Mouse (Mus musculus) hindbrain, embryonic 16.5 days (tissue): Measurements from ENCODE around the gene Gm21970. TPM values are rescaled to one million over a fixed set of nuclear protein-coding genes. Genes with fewer than 3 reads are reported as not detected.

ENCODE experiments used
- ATAC-seq: fragments of 200-750 bp; cut with Nextera tagmentation; 2 replicates; pipeline ENCODE4 v1.8.0; 2017; ENCODE audit warnings: moderate TSS enrichment, moderate library complexity
- H3K27ac ChIP-seq: fragments of 300-500 bp; sonication (generic); 2 replicates; pipeline ENCODE4 v1.5.1; 2014; ENCODE audit warnings: low read depth, mild to moderate bottlenecking, control low read depth, low read length, moderate library complexity
- H3K27me3 ChIP-seq: fragments of 300-500 bp; sonication (generic); replicated peaks from 2 replicates; pipeline ENCODE4 v1.6.1; 2014; ENCODE audit warnings: low read length; ENCODE audit not compliant: control insufficient read depth, insufficient read depth
- H3K36me3 ChIP-seq: fragments of 300-500 bp; sonication (generic); 2 replicates; pipeline ENCODE4 v1.6.1; 2014; ENCODE audit warnings: mild to moderate bottlenecking, low read length, moderate library complexity, mixed read lengths; ENCODE audit not compliant: control insufficient read depth, insufficient read depth
- H3K4me1 ChIP-seq: fragments of 300-500 bp; sonication (generic); 2 replicates; pipeline ENCODE4 v1.6.1; 2014; ENCODE audit warnings: low read depth, low read length; ENCODE audit not compliant: control insufficient read depth, insufficient read depth
- H3K4me2 ChIP-seq: fragments of 300-500 bp; sonication (generic); 2 replicates; pipeline ENCODE4 v1.6.1; 2014; ENCODE audit warnings: mild to moderate bottlenecking, low read length, control low read depth, moderate library complexity
- H3K4me3 ChIP-seq: fragments of 300-500 bp; sonication (generic); 2 replicates; pipeline ENCODE4 v1.5.1; 2014; ENCODE audit warnings: mild to moderate bottlenecking, low read length, control low read depth, moderate library complexity
- H3K9ac ChIP-seq: fragments of 300-500 bp; sonication (generic); 2 replicates; pipeline ENCODE4 v1.6.1; 2014; ENCODE audit warnings: low read depth, mild to moderate bottlenecking, control low read depth, low read length, moderate library complexity
- H3K9me3 ChIP-seq: fragments of 300-500 bp; sonication (generic); 2 replicates; pipeline ENCODE4 v1.6.1; 2014; ENCODE audit warnings: mild to moderate bottlenecking, low read length, moderate library complexity; ENCODE audit not compliant: control insufficient read depth
- WGBS: fragments of 180-500 bp; shearing (Covaris S2); extraction: QIAGEN DNeasy Blood & Tissue Kit; methylation state at CpG from one replicate; pipeline ENCODE4 v1.1.7; 2014; 5-methylcytosine and 5-hydroxymethylcytosine counted together
- polyA plus RNA-seq: library from polyadenylated mRNA; unstranded; fragments of >200 nt; fragmentation: Nextera tagmentation; extraction: Ambion mirVana; gene quantifications from 2 replicates; pipeline ENCODE4 v1.2.1, GENCODE M21; 2015

Gm21970 gene
- polyA plus RNA-seq, 1 experiment from 2014 or later = not detected

DNA sequence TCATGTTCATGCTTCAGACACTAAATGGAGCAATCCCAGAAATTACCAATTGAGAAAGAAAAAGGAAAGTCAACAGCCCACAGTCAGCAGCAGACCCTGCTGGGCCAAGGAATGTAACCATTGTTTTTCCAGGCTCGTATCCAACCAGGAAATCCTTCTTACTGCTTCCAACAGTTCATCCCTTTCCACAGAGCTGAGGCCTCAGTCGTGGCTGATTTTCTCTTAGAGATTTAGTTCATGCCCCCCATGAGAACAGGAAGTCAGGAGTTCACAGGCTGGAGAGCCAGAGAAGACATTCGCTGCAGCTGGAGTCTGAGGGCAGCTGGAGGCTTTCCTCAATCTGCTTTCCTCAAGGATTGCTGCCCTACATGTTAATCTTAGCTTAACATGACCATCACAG lies 28.0 kb upstream of the Gm21970 start:
- Histone ChIP-seq H3K4me1 (peaks cover 5% of the 10 kb centered on the region; the same call in 1 of the 2 replicates), H3K9me3 (no peaks in the 10 kb centered on the region), H3K4me2 (no peak overlapping the region), H3K27ac (no peak overlapping the region), H3K36me3 (no peaks in the 10 kb centered on the region), H3K4me3 (no peak overlapping the region), H3K27me3 (no peaks in the 10 kb centered on the region), H3K9ac (no peak overlapping the region)
- ATAC-seq = no peak
- WGBS = 40% methylated on average over 3 of the region's 3 CpGs

DNA sequence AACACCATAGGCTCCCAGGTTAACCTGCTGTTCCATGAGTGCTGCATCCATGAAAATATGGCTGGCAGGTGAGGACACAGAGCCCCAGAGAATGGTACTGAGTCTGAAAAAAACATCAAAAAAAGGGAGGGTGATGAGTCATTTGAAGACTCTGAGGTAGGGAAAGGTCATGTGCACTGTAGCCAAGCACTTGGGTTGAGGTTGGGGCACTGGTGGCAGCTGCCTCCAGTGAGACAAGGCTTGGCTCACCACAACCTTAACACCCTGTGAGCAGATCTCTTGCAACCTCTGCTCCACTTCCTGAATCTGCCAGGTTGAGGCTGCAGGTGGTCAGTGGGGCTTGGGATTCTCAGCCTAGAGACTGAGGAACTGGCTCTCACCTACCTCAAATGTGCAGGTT lies 25.0 kb upstream of the Gm21970 start:
- Histone ChIP-seq H3K36me3 (no peaks in the 10 kb centered on the region), H3K9me3 (no peaks in the 10 kb centered on the region), H3K9ac (no peak overlapping the region), H3K4me2 (no peak overlapping the region), H3K4me3 (no peak overlapping the region), H3K27me3 (no peaks in the 10 kb centered on the region), H3K4me1 (peaks cover 5% of the 10 kb centered on the region; the same call in 1 of the 2 replicates), H3K27ac (no peak overlapping the region)
- no peak for ATAC-seq

DNA sequence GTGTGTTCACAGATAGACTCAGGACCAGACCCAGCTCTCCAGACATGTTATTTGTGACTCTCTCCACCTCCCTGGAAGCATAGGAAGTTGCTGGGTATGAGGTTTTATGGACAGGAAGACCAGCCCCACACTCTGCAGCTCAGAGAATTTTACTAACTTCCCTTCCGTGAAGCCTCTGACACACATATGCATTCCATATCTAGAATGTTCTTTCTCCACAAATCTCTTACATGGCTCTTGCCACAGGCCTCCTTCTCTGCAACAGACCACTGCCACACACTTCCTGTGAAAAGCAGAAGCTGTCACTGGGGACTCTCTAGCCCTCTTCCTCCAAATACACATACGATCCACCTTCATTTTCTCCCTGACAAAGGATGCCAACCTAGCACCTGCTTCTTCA lies 24.5 kb upstream of the Gm21970 start:
- Histone ChIP-seq H3K27me3 (no peaks in the 10 kb centered on the region), H3K9me3 (no peaks in the 10 kb centered on the region), H3K27ac (no peak overlapping the region), H3K4me3 (no peak overlapping the region), H3K9ac (no peak overlapping the region), H3K4me1 (peaks cover 5% of the 10 kb centered on the region; the same call in 1 of the 2 replicates), H3K36me3 (no peaks in the 10 kb centered on the region), H3K4me2 (no peak overlapping the region)
- 93% methylated on average over 2 of the region's 2 CpGs for WGBS
- ATAC-seq = no peak

DNA sequence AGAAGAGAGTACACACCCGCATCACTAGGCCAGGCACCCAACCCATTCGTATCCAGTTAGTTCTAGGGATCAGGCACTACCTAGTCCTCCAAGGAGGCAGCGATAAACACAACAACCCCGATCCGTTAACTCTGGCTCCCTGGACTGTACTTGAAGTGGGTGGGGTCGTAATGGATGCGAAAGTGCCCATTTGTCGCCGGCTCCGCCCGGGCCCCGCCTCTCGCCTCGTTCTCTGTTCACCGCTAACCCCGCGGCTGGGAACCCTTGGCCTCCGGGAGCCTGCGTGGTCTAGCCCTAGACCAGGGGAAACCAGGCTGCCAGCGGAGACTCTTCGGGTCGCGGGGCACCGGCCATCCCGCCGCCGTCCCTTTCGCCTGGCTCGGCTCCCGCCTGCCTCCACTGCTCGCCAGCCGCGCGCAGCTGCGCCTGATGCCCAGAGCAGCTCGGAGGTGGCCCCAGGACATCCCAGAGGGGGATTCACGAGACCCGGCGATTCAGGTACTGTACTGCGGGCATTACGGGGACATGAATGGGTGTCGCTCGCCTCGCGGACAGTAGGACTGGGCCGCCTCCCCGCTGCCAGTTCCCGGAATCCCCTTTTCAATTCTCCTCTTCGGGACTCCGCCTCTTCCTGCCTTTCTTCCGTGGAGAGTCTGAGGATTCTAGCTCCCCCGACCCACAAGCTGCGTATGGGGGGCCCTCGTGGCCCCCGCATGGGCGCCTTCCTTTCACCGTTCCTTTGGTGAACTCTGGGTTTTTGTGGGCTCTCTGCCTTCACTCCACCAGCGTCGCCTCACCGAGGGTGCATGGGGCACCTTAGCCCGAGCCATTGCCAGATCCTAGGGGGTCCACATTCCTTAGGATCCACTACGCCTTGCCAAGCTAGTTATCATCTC lies 18.7 kb upstream of the Gm21970 start, which contains the start of gene Ifnar2:
TSS of gene Ifnar2 (plus strand) at position 207 of the 896 bp plus-strand sequence.
- peak; percentile 97 for ATAC-seq
- WGBS = under 1% methylated on average over 62 of the region's 62 CpGs
- H3K4me3 ChIP-seq = peak within 1 kb of the TSS; percentile 92
- peak within 1 kb of the TSS; percentile 96 for H3K9ac ChIP-seq
- no peaks in the 10 kb centered on the region for H3K27me3 ChIP-seq
- H3K27ac ChIP-seq = peak within 1 kb of the TSS; percentile 96
- H3K9me3 ChIP-seq = no peaks in the 10 kb centered on the region
- no peaks in the 10 kb centered on the region for H3K36me3 ChIP-seq
- peak within 1 kb of the TSS; percentile 63 for H3K4me2 ChIP-seq
- peaks cover 10% of the 10 kb centered on the region for H3K4me1 ChIP-seq

DNA sequence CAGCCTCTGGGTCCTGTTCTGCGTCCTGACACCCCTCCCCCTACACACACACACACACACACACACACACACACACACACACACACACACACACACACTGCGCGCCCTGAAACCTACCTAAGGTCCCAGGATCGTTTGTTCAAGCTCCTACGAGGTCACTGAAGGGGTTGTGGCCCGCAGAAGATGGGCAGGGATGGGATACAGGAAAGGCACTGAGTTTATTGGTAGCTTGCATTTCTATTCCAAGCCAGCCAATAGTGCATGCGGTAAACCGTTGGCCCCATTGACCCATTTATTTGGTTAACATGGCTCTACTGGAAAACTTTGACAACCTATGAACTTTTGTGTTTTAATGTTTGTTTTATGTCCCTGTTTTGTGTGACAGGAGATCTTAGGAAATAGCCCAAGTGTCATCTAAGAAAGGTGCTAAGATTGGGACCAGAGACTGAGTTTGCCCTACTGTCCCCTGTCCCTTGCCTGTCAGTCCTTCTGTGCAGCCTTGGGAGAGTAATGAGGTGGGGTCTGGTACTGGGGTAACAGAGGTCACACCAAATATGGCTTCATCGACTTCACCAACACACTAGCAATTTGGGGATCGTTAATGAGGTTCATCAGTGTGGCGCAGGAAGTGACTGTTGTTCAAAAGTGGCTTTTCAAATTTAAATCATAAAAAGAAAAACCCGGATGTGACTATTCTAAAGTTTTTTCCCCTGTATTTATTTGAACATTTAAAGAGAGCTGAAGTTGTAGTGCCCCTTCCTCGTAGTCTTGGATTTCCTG lies 17.9 kb upstream of the Gm21970 start:
- Histone ChIP-seq H3K4me1 (peaks cover 10% of the 10 kb centered on the region), H3K4me2 (peak overlapping the region; percentile 63), H3K4me3 (peak overlapping the region; percentile 92), H3K9me3 (no peaks in the 10 kb centered on the region), H3K9ac (peak overlapping the region; percentile 96), H3K27ac (peak overlapping the region; percentile 96), H3K36me3 (no peaks in the 10 kb centered on the region), H3K27me3 (no peaks in the 10 kb centered on the region)
- ATAC-seq = no peak
- 50% methylated on average over 11 of the region's 13 CpGs for WGBS

DNA sequence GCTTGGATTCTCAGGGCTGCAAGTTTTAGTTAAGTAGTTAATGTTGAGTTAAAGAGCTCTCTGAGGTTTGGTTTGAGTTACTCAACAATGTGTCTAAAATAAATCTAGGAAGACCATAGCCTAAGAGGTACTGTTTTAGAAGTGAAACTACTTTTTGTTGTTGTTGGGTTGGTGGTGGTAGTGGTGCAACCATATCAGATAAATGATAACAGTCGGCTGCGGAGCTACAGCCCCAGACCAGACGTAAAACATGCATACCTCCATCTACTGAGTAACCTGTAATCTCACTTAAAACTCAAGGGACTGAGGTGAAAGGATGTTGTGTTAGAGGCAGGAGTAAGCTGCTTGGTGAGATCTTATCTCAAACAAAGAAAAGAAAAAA lies 17.3 kb upstream of the Gm21970 start:
- no peaks in the 10 kb centered on the region for H3K9me3 ChIP-seq
- H3K36me3 ChIP-seq = no peaks in the 10 kb centered on the region
- H3K4me3 ChIP-seq = no peak overlapping the region
- ATAC-seq = no peak
- H3K4me1 ChIP-seq = peaks cover 10% of the 10 kb centered on the region
- H3K27me3 ChIP-seq = no peaks in the 10 kb centered on the region
- peak overlapping the region; percentile 63 for H3K4me2 ChIP-seq
- H3K27ac ChIP-seq = no peak overlapping the region
- WGBS = 92% methylated on average over 3 of the region's 3 CpGs
- no peak overlapping the region for H3K9ac ChIP-seq

DNA sequence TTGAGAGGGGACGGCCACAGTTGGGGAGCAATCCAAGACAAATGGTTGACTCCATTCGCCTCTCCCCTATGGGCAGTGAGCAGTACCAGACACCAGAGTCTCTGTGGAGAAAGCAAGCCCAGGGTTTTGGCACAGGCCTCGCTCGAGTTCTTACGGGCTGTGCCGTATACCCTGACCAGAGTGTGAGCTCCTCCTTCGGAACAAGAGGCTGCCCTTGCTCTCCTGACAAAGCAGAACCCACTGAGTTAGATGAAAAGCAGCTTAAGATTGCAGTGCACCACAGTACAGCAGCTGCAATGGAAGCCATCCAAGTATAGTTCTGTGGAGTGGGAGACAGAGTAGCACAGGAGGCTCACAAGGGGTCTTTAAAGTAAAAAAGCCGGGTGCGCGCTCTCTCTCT lies 14.8 kb upstream of the Gm21970 start:
- 76% methylated on average over 10 of the region's 10 CpGs for WGBS
- Histone ChIP-seq H3K4me2 (no peak overlapping the region), H3K27me3 (no peaks in the 10 kb centered on the region), H3K9me3 (no peaks in the 10 kb centered on the region), H3K4me3 (no peak overlapping the region), H3K27ac (peak overlapping the region; percentile 55; the same call in 1 of the 2 replicates), H3K36me3 (no peaks in the 10 kb centered on the region), H3K4me1 (peaks cover 10% of the 10 kb centered on the region), H3K9ac (no peak overlapping the region)
- ATAC-seq = peak; percentile 34; the same call in 1 of the 2 replicates

DNA sequence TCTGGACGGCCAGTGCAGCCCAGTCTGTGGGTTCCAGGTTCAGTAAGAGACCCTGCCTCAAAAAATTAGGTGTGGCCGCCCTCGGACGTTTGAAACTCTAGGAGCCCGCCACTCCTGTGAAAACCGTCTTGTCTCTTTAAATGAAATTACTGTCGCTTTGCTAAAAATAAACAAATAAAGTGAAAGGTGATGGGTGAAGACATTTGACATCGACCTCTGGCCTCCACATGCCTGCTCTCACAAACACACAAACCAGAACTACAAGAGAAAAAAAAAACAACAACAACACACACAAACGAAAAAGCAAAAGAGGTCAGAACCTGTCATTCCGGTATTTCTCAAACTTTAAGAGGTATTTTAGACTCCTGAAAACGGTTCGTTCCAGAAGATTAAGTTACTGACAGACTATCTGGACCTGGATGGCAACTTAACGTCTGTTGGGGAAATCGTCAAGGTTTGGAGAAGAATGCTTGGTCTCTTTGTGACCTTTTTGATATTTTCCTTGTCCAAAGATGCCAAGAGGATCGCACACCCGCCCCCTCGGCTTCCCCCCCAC lies 13.0 kb upstream of the Gm21970 start:
- Histone ChIP-seq H3K4me3 (no peak overlapping the region), H3K4me1 (peaks cover 9% of the 10 kb centered on the region), H3K9me3 (no peaks in the 10 kb centered on the region), H3K9ac (no peak overlapping the region; the same call in 1 of the 2 replicates), H3K36me3 (no peaks in the 10 kb centered on the region), H3K27me3 (no peaks in the 10 kb centered on the region), H3K4me2 (no peak overlapping the region), H3K27ac (peak overlapping the region; percentile 59)
- WGBS = 61% methylated on average over 17 of the region's 17 CpGs
- no peak for ATAC-seq

DNA sequence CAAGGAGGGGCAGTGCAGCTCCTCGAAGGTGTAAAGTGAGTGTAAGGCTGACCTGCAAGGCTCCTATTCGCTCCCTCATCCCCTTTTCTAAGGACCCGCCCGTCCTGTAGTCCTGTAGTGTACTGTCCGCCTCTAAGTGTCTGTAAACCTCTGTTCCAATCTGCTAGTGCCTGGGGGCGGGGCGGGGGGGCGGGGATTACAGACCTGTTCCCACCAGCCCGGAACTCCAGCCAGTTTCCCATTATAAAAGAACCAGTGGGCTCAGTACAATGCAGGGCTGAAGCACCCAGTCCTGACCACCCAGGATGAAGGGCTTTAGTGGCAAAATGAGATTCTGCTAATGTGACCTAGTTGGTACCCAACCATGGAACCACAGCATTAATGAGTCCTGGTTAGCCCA lies 12.5 kb upstream of the Gm21970 start:
- Histone ChIP-seq H3K27me3 (no peaks in the 10 kb centered on the region), H3K36me3 (peaks cover 2% of the 10 kb centered on the region; the same call in 1 of the 2 replicates), H3K4me1 (peaks cover 5% of the 10 kb centered on the region), H3K9me3 (no peaks in the 10 kb centered on the region), H3K4me3 (no peak overlapping the region), H3K9ac (no peak overlapping the region; the same call in 1 of the 2 replicates), H3K4me2 (no peak overlapping the region), H3K27ac (peak overlapping the region; percentile 59)
- peak; percentile 41; the same call in 1 of the 2 replicates for ATAC-seq
- WGBS = 25% methylated on average over 9 of the region's 9 CpGs
